Mouse (Mus musculus): ENCODE results near the gene Oaz3.

The Oaz3 gene

GRCm38 (mm10) chr3:94443597-94443964, at the start of gene Oaz3:
Gene Oaz3 (minus strand): TSS chr3:94443915.
- no peak for DNase-seq (ENCODE audit: low spot score)

GRCm38 (mm10) chr3:94487581-94487980, 43.9 kb upstream of the Oaz3 start:
- DNase-seq (ENCODE audit: low spot score) = no peak

- no peak for DNase-seq (ENCODE audit: low spot score)
These were observed 42.2 kb upstream of the Oaz3 start for GRCm38 (mm10) chr3:94485922-94486321.

GRCm38 (mm10) chr3:94483790-94484439, 40.2 kb upstream of the Oaz3 start:
- no peak for DNase-seq (ENCODE audit: low spot score)

GRCm38 (mm10) chr3:94482764-94483385, 39.2 kb upstream of the Oaz3 start:
- DNase-seq (ENCODE audit: low spot score) = no peak

GRCm38 (mm10) chr3:94481429-94481828, 37.7 kb upstream of the Oaz3 start:
- no peak for DNase-seq (ENCODE audit: low spot score)

GRCm38 (mm10) chr3:94480291-94480884, 36.7 kb upstream of the Oaz3 start, which contains the start of gene Riiad1:
Gene Riiad1 (minus strand): TSS chr3:94480341.
- DNase-seq (ENCODE audit: low spot score) = no peak

GRCm38 (mm10) chr3:94479564-94479963, 35.8 kb upstream of the Oaz3 start:
- DNase-seq (ENCODE audit: low spot score) = no peak

- no peak for DNase-seq (ENCODE audit: low spot score)
These were observed 35.0 kb upstream of the Oaz3 start for GRCm38 (mm10) chr3:94478591-94479169.

- no peak for DNase-seq (ENCODE audit: low spot score)
These were observed 34.3 kb upstream of the Oaz3 start, which contains the start of gene Celf3 for GRCm38 (mm10) chr3:94477981-94478422. Gene Celf3 (plus strand): TSS chr3:94478295.

- DNase-seq (ENCODE audit: low spot score) = no peak
These were observed 33.7 kb upstream of the Oaz3 start for GRCm38 (mm10) chr3:94477444-94477843.

- DNase-seq (ENCODE audit: low spot score) = no peak
These were observed 32.8 kb upstream of the Oaz3 start for GRCm38 (mm10) chr3:94476301-94477035.

GRCm38 (mm10) chr3:94473567-94474232, 30.0 kb upstream of the Oaz3 start:
- no peak for DNase-seq (ENCODE audit: low spot score)

- no peak for DNase-seq (ENCODE audit: low spot score)
These were observed 29.4 kb upstream of the Oaz3 start for GRCm38 (mm10) chr3:94473115-94473505.

- no peak for DNase-seq (ENCODE audit: low spot score)
These were observed 28.9 kb upstream of the Oaz3 start for GRCm38 (mm10) chr3:94472447-94473114.

GRCm38 (mm10) chr3:94468931-94469330, 25.2 kb upstream of the Oaz3 start:
- no peak for DNase-seq (ENCODE audit: low spot score)

GRCm38 (mm10) chr3:94465632-94466430, 22.1 kb upstream of the Oaz3 start:
- DNase-seq (ENCODE audit: low spot score) = no peak

- DNase-seq (ENCODE audit: low spot score) = no peak
These were observed 20.3 kb upstream of the Oaz3 start for GRCm38 (mm10) chr3:94463926-94464578.

GRCm38 (mm10) chr3:94459834-94460233, 16.1 kb upstream of the Oaz3 start:
- DNase-seq (ENCODE audit: low spot score) = no peak

- no peak for DNase-seq (ENCODE audit: low spot score)
These were observed 13.3 kb upstream of the Oaz3 start for GRCm38 (mm10) chr3:94457055-94457454.
